Mouse (Mus musculus) ES-Bruce4 (cell line): ENCODE measurements around the gene Lamtor3. TPM values are rescaled to one million over a fixed set of nuclear protein-coding genes. Genes with fewer than 3 reads are reported as not detected.

Source experiments
- H3K27ac ChIP-seq: 2 replicates; pipeline ENCODE4 v1.5.1; 2012; ENCODE audit warnings: low read length, inconsistent platforms; ENCODE audit not compliant: insufficient read depth
- H3K27me3 ChIP-seq: 2 replicates; pipeline ENCODE4 v1.6.1; 2012; ENCODE audit warnings: mild to moderate bottlenecking, low read length, inconsistent platforms; ENCODE audit not compliant: control insufficient read depth, poor library complexity, insufficient read depth, severe bottlenecking
- H3K36me3 ChIP-seq: 2 replicates; pipeline ENCODE4 v1.6.1; 2012; ENCODE audit warnings: inconsistent platforms, mild to moderate bottlenecking, low read length, moderate library complexity; ENCODE audit not compliant: control insufficient read depth, poor library complexity, insufficient read depth, severe bottlenecking
- H3K4me1 ChIP-seq: one replicate; pipeline ENCODE4 v1.8.1; 2011; ENCODE audit warnings: low read length; ENCODE audit not compliant: control insufficient read depth, insufficient read depth
- H3K4me3 ChIP-seq: 2 replicates; pipeline ENCODE4 v1.5.1; 2011; ENCODE audit warnings: low read depth, mild to moderate bottlenecking, low read length
- H3K9ac ChIP-seq: 2 replicates; pipeline ENCODE4 v1.6.1; 2012; ENCODE audit warnings: low read depth, mild to moderate bottlenecking, inconsistent platforms; ENCODE audit not compliant: poor library complexity, severe bottlenecking
- H3K9me3 ChIP-seq: replicated peaks from 2 replicates; pipeline ENCODE4 v1.6.1; 2012; ENCODE audit warnings: mild to moderate bottlenecking, low read length, inconsistent platforms; ENCODE audit not compliant: control insufficient read depth, poor library complexity, insufficient read depth, severe bottlenecking
- CTCF ChIP-seq: IDR thresholded peaks from one replicate; pipeline ENCODE4 v1.8.1; 2011; ENCODE audit warnings: low read depth, low read length
- EP300 ChIP-seq: IDR thresholded peaks from 2 replicates; pipeline ENCODE4 v1.6.1; 2011; ENCODE audit warnings: low read depth, low read length; ENCODE audit not compliant: insufficient read depth
- POLR2A ChIP-seq: IDR thresholded peaks from one replicate; pipeline ENCODE4 v1.8.1; 2011; ENCODE audit warnings: low read length; ENCODE audit not compliant: insufficient read depth
- polyA plus RNA-seq: library from polyadenylated mRNA; stranded (reverse); fragments of >200 nt; gene quantifications from 2 replicates; pipeline ENCODE4 v1.2.4, GENCODE M21; 2011; ENCODE audit warnings: low read depth; ENCODE audit not compliant: missing spikeins, insufficient read depth, insufficient read length

Gene Lamtor3
- polyA plus RNA-seq: 47.1 and 55.3 TPM in 2 replicates

- peak within 1 kb of the TSS; percentile 58 for H3K9ac ChIP-seq
- peak within 1 kb of the TSS; percentile 87 for H3K27ac ChIP-seq
- no peaks in the 10 kb centered on the region for H3K4me1 ChIP-seq
- H3K9me3 ChIP-seq: no peaks in the 10 kb centered on the region
- peak; percentile 24 for TF ChIP-seq POLR2A
- no peak for TF ChIP-seq EP300
- TF ChIP-seq CTCF: no peak
- no peaks in the 10 kb centered on the region for H3K27me3 ChIP-seq
- H3K36me3 ChIP-seq: peaks cover 7% of the 10 kb centered on the region; the same call in 1 of the 2 replicates
- peak within 1 kb of the TSS; percentile 75 for H3K4me3 ChIP-seq
Measured at GRCm38 (mm10) chr3:137918172-137918931, at the start of gene Lamtor3. Gene Lamtor3, plus strand, starts transcription at chr3:137918506.

- Histone ChIP-seq H3K27ac (no peak overlapping the region), H3K4me1 (no peaks in the 10 kb centered on the region), H3K36me3 (peaks cover 15% of the 10 kb centered on the region), H3K9me3 (no peaks in the 10 kb centered on the region), H3K4me3 (no peak overlapping the region), H3K9ac (no peak overlapping the region), H3K27me3 (no peaks in the 10 kb centered on the region)
- TF ChIP-seq POLR2A (no peak), EP300 (no peak), CTCF (no peak)
Measured at GRCm38 (mm10) chr3:137869395-137869794, 48.9 kb upstream of the Lamtor3 start.

- TF ChIP-seq EP300: no peak
- TF ChIP-seq CTCF: no peak
- no peak for TF ChIP-seq POLR2A
- H3K27me3 ChIP-seq: no peaks in the 10 kb centered on the region
- no peak overlapping the region for H3K4me3 ChIP-seq
- no peak overlapping the region for H3K9ac ChIP-seq
- peak overlapping the region; percentile 38; the same call in 1 of the 2 replicates for H3K27ac ChIP-seq
- no peaks in the 10 kb centered on the region for H3K4me1 ChIP-seq
- H3K9me3 ChIP-seq: no peaks in the 10 kb centered on the region
- H3K36me3 ChIP-seq: no peaks in the 10 kb centered on the region
Measured at GRCm38 (mm10) chr3:137879313-137879712, 39.0 kb upstream of the Lamtor3 start.

- no peak overlapping the region for H3K9ac ChIP-seq
- H3K9me3 ChIP-seq: no peaks in the 10 kb centered on the region
- H3K27me3 ChIP-seq: no peaks in the 10 kb centered on the region
- H3K27ac ChIP-seq: no peak overlapping the region
- TF ChIP-seq CTCF: no peak
- TF ChIP-seq EP300: no peak
- no peak for TF ChIP-seq POLR2A
- no peaks in the 10 kb centered on the region for H3K4me1 ChIP-seq
- no peak overlapping the region for H3K4me3 ChIP-seq
- no peaks in the 10 kb centered on the region for H3K36me3 ChIP-seq
Measured at GRCm38 (mm10) chr3:137880109-137880748, 38.1 kb upstream of the Lamtor3 start.

- no peaks in the 10 kb centered on the region for H3K4me1 ChIP-seq
- H3K27ac ChIP-seq: no peak overlapping the region
- H3K9me3 ChIP-seq: no peaks in the 10 kb centered on the region
Measured at GRCm38 (mm10) chr3:137881093-137881492, 37.2 kb upstream of the Lamtor3 start.

GRCm38 (mm10) chr3:137887961-137888360 is 30.3 kb upstream of the Lamtor3 start:
- Histone ChIP-seq H3K4me3 (no peak overlapping the region), H3K9me3 (0 out of 2 replicates have a peak, but pooled peaks cover 2% of the 10 kb centered on the region), H3K4me1 (no peaks in the 10 kb centered on the region), H3K9ac (no peak overlapping the region), H3K36me3 (no peaks in the 10 kb centered on the region), H3K27me3 (no peaks in the 10 kb centered on the region), H3K27ac (no peak overlapping the region)
- TF ChIP-seq EP300: no peak
- TF ChIP-seq POLR2A: no peak
- TF ChIP-seq CTCF: no peak

More at GRCm38 (mm10) chr3:137881093-137881492, 37.2 kb upstream of the Lamtor3 start:
- no peak overlapping the region for H3K4me3 ChIP-seq
- no peaks in the 10 kb centered on the region for H3K36me3 ChIP-seq
- H3K27me3 ChIP-seq: no peaks in the 10 kb centered on the region
- no peak overlapping the region for H3K9ac ChIP-seq
- TF ChIP-seq EP300 (no peak), CTCF (no peak), POLR2A (no peak)
